Mouse (Mus musculus) testis, postnatal 14 days (tissue): ENCODE measurements at regions not wholly inside any gene's neighbourhood (a gene's known extent, or its start where the extent isn't known, plus 50 kb on each side); places are given as distances from the start of the nearest gene placed in this dataset.

Experiments
- DNase-seq: peaks from one replicate; pipeline ENCODE4 v3.0.0; 2021; ENCODE audit warnings: low spot score

DNA sequence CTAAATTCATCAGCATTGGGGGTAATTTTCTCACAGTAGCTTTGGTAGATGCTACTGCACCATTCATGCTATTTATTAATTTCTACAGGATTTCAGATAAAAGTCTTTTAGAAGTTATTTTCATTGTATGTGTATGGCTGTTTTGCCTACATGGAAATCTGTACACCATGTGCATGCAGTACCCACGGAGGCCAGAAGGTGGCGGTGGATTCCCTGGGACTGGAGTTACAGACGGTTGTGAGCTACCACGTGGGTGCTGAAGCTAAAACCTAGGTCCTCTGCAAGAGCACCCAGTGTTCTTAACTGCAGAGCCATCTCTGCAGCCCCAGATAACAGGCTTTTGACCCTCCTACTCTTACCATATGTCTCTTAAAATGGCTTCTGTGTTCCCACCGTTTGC, 176.7 kb upstream of the Fam19a5 start:
- peak; percentile 40 for DNase-seq

GRCm38 (mm10) chr15:87369381-87369780, 174.7 kb upstream of the Fam19a5 start:
- DNase-seq, result no peak

- no peak for DNase-seq
Measured at GRCm38 (mm10) chr15:87369836-87370235, 174.3 kb upstream of the Fam19a5 start.

- no peak for DNase-seq
Measured at GRCm38 (mm10) chr15:87370761-87371160, 173.3 kb upstream of the Fam19a5 start.

DNA sequence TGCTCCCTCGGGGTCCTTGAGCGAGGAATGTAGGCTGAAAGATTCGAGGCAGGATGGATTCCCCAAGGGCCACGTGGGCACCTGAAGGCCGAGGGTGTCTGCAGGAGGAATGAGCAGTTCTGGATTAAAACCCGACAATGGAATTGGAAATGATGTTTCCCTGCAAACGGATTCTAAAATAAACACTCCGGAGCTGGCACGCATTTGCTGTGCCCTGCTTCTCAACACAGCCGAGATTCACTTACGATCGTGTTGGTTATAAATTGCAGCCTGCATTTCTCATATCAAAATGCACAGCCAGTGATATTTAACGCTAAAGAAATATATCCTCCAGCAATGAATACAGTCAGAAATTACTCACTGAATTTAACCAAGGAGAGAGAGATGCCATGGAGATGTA, 169.4 kb upstream of the Fam19a5 start:
- no peak for DNase-seq

DNA sequence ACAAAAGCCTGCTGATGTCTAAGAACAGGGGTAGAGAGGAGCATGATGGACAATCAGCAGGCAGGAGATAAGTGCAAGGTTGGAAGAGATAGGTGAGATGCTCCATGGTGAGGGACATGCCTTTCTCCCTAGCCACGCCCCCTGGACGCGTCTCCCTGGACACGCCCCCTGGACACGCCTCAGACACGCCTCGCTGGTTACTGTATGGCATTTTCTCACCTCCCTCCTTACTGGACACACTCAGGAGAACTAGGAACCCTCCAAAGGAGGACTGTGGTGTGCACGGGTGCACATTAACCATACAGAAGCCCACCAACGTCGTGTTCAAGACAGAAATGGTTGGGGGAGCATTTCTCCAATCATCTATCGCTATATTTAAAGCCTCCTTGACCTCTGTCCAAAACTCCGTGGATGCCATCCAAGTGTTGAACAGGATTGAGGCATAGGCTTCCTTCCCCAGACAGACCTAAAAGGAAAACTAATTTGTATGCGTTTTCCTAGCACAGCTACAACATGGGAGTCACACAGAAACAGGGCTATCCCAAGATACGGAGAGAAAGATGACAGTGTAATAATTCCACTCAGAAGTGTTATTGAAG, 168.4 kb upstream of the Fam19a5 start:
- no peak for DNase-seq

- DNase-seq, result no peak
Measured at GRCm38 (mm10) chr15:87383551-87384265, 160.4 kb upstream of the Fam19a5 start.

GRCm38 (mm10) chr15:87384279-87385066, 159.6 kb upstream of the Fam19a5 start:
- no peak for DNase-seq

- DNase-seq, result no peak
Measured at GRCm38 (mm10) chr15:87386513-87386983, 157.6 kb upstream of the Fam19a5 start.

DNA sequence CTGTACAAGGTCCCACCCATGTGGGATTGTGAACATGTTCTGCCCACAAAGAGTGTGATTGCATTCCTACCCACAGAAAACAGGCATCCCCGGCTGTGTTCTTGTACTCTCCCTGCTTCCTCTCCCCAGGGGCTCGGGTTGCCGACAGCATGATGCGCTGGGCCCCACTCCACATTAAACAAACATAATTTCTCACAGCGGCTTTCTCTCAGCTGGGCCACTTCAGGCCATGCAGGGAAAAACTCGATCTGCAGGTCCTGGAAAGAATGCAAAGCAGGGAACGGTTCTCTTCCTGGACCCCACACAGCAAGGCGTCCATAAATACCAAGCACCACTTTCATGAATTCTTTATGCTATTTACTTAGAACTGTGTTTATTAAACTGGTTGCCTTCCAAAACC, 152.7 kb upstream of the Fam19a5 start:
- DNase-seq, result no peak

DNA sequence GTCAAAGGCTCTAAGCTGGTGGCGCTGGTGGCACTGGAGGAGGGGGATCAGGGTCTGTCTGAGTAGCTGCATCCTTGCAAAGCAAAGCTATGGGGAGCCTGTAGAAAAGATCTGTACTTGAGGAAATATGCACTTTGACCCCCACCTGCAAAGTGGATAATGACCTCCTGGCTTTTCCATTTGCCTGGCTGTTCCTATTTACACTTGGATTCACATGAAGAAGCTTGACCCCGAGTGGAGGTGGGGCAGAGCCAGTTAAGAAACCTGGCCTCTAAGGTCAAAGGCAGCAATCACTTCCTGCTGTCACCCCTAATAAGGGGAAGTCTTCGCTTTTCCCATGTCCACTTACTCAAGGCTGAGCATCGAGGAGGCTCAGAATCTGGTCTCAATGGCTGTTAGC, 145.7 kb upstream of the Fam19a5 start:
- DNase-seq, result no peak

DNA sequence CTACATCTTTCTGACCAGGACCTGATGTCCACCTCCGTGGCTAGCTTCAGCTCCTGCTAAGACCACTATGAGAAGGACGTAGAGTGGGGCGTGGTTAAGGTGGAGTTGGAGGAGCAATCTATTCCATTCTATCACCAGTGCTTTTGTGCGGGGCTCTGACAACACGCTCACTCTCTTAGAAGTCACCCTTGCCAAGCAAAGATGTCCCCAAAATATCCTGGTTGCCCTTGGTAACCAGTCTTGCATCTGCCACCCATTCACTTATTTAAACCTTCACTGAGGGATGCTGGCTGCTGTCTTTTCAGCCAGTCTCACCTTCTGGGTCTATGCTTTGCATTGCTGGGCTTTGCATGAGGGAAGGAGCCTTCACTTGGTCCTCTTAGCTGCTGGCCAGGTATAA, 138.4 kb upstream of the Fam19a5 start:
- no peak for DNase-seq

- DNase-seq, result no peak
Measured at GRCm38 (mm10) chr15:87411978-87412377, 132.1 kb upstream of the Fam19a5 start.

DNA sequence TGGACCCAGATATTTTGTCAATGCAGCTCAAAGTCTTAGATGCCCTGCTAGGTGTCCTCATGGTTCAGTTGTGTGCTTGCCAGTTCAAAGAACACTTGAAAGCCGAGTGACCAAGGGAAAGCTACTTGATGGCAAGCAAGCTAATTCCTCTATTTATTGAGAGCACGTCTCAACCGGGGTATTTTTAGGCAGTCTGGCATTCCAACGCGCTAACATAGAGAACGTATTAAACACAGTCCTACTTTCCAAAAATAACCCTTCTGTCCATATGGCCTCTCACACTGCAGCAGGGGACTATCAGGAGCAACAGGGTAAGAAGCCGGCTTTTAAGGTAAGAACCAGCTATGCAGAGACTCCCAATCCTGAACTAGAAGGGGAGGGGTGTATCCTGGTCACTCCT, 128.1 kb upstream of the Fam19a5 start:
- no peak for DNase-seq

DNA sequence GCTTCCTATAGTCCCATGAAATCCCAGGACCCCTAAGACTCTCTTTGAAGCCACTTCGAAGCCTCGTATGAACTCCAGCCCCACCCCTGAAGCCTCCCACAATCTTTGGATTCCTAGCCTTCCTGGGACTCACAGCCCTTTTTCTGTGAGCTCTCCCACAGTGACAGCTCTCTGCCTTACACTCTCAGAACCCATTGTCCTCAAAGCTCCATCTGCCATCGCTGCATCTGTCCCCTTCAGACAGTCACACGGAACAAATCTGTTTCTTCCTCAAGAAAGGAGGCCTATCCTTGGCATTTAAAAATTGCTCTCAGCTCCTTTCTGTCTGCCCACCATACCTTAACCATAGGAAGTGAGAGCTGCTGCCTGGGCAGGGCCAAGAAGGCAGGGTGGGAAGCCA, 122.4 kb upstream of the Fam19a5 start:
- no peak for DNase-seq

DNA sequence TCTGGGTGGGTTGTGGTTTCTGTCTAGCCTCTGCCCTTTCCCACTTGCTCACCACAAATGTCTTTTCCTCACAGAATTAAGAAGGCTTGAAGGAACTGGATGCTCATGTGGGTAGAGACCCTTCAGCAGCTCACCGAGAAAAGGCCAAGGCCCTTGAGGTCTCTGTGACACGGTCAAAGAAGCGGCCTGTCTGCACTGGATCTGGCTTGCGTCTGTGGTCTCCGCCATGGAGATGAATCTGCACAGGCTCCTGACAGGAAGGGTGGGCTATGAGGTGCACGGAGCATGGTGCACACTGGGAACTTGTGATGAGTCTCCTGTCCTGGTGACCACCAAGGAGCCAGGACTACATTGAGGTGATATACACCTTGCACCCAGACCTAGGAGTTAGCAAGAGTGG, 110.8 kb upstream of the Fam19a5 start:
- no peak for DNase-seq

- DNase-seq, result no peak
Measured at GRCm38 (mm10) chr15:87433901-87434300, 110.2 kb upstream of the Fam19a5 start.

DNA sequence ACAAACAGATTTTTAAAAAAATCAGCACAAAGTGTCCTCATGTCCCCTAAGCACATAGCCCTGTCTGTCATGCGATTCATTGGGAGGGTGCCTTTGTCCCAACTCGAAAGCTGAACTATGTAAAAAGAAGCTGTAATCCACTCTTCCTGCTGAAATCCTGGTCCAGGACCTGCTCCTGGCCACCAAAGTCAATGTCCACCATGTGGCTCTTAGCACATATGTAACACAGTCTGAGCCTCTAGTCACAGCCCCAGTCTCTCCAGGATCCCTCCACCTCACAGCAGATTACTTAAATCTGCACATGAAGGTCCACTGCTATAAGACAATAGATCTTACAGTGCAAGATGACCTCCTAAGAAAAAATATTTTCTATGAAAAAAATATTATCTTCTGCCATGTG, 108.5 kb upstream of the Fam19a5 start:
- peak; percentile 50 for DNase-seq

DNA sequence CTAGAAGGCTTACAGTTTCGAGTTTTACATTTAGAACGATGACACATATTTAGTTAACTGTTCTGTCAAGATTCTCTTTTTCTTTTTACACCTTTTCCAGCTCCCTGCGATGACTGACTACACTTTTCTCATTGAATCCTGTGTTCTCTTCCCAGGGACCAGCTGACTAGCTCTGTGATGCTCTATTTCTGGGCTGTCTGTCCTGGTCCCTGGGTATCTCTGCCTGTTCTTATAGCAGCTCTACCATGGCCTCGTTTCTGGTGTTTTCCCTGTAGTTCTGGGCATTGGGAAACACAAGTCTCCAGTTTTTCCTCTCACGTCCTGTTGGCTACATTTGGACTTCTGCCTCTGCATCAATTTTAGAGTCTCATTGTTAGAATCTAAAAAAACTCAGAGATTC, 106.5 kb upstream of the Fam19a5 start:
- DNase-seq, result no peak

- no peak for DNase-seq
Measured at GRCm38 (mm10) chr15:87458932-87459331, 85.2 kb upstream of the Fam19a5 start.

DNA sequence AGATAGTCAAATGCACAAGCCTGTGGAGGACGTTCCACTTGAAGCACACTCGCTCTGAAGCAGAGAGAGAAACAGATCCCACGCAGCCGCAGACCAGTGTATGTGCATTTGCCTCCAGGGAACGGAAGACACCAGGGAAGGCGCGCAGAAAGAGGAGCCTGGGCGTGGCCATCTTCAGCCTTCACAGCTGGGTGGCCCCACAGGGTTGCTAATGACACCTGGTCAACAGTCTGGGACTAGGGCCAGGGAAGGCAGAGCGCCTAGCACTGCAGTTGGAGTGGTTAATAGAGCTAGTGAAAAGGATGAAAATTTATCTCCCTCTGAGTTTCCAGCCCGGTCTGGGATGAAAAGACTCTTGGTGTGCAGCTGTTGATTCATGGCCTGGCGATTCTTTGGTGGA, 67.9 kb upstream of the Fam19a5 start:
- no peak for DNase-seq

GRCm38 (mm10) chr15:87476862-87477490, 67.1 kb upstream of the Fam19a5 start:
- DNase-seq, result peak; percentile 41

- no peak for DNase-seq
Measured at GRCm38 (mm10) chr15:87480758-87481157, 63.3 kb upstream of the Fam19a5 start.
